Mouse (Mus musculus) liver, adult 10 weeks (tissue): ENCODE results near the gene Cyfip1. TPM values are rescaled to one million over a fixed set of nuclear protein-coding genes. Genes with fewer than 3 reads are reported as not detected.

ENCODE experiments used
- polyA plus RNA-seq: library from polyadenylated mRNA; stranded (reverse); fragments of 350-450 nt; fragmentation: Illumina TruSeq; extraction: RNeasy Lipid Tissue Mini Kit (QIAGEN cat#74804); gene quantifications from one replicate; pipeline ENCODE4 v1.2.3, GENCODE M21; 2014; ENCODE audit warnings: low read depth, low replicate concordance

Cyfip1 gene
- polyA plus RNA-seq = 20.6 TPM

DNA sequence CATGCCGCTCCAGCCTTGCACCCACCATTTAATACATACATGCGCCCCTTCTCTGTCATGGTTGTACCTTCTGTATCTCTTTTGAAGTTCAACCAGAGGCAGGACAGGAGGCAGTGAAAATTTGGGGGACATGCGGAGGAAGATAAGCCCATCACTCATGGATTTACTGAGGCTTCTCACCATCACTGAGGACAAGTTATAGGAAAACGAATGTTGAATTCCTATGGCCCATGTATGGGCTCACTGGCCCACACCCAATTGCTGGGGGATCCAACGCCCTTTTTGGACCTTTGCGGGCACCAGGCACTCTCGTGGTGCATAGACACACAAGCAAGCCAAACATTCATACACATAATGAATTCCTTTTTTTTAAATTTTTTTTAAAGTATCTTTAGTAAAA lies at the start of gene Cyfip1:
TSS of gene Cyfip1 (plus strand) at position 301 of the 400 bp plus-strand sequence.

DNA sequence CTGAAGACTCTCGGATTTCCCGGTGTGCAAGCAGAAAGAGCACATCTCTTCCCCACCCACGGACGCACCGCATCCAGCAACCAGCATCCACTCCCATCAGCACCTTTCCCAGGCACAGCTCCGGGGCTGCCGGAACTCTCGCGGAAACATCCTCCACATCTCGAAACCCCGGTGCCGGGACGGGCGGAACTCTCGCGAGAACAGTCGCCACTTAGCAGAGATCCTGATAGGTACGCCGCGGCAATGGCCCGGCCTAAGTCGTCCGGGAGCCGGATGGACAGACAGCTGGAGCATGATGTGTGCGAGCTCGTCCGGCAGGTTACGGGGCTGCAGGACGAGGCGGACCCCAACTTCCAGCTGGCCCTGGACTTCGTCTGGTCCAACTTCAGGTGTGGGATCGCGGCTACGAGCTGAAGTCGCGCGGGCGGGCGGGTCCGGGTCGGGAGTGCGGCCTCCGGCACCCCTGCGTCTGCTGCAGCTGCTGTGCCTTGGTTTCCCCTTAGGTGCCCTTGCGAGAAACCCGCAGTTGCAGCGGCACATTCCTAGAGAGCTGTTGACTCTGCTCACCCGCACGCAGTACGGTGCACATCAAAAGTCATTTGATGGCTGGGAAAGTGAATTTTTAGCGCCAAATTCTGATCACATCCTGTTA lies 47.5 kb upstream of the Cyfip1 start, which contains the start of gene Tubgcp5:
TSS of gene Tubgcp5 (plus strand) at position 203 of the 652 bp plus-strand sequence.

DNA sequence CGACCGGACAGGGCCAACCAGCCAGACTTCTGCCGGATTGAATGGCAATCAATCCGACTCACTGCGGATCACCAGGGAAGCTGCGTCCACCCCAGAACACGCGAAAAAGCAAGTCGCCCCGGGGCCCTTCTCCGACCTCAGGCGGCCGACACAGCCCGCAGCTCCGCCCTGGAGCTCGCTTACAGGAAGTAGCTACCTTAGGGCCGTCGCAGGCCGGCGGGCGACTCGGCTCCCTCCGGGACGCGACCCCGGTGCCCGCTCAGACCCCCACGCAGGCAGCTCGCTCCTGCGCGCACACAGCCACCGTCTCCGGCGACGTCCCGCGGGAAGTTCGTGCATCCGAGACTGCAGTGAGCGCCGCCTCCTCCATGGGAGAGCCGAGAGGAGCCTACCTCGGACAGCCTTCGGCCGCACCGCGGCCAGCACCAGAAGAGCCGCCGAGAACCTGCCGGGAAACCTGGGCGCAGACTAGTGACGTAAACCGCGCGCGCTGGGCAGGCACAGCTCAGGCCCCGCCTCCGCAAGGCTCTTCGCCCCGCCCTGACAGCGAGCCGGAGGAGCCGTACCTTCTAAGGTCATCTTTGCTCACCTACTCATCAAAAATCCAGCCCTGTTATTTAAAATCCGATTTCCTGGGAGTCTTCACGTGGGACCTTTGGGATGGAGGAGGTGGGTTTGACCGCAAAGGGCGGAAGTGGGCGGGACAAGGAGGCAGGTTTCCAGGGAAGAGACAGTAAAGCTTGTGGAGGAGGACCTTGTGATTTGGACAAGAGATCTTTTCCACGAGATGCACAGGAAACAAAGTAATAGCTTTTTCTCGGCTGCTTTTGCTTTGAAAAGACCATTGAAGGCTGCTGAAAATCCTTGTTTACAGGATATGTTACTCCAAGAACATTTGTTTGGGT lies 120.7 kb downstream of the Cyfip1 start, which contains the start of gene Nipa2:
TSS of gene Nipa2 (minus strand) at position 473 of the 905 bp plus-strand sequence.

Other genes with a start within 250 kb of the Cyfip1 start
- 0.40 TPM for gene Siglech, start 73.6 kb upstream of the Cyfip1 start, polyA plus RNA-seq
- gene Tubgcp5, start 47.6 kb upstream of the Cyfip1 start, polyA plus RNA-seq = 9.8 TPM
- 50.1 TPM for gene Nipa2, start 120.7 kb downstream of the Cyfip1 start, polyA plus RNA-seq
- 2.4 TPM for gene Nipa1, start 178.2 kb downstream of the Cyfip1 start, polyA plus RNA-seq
- gene Herc2, start 208.5 kb downstream of the Cyfip1 start, polyA plus RNA-seq = 7.8 TPM